Mouse (Mus musculus): ENCODE results near the gene Cacna1b. TPM values are rescaled to one million over a fixed set of nuclear protein-coding genes. Genes with fewer than 3 reads are reported as not detected.

Gene Cacna1b
- polyA plus RNA-seq, 1 experiment, result not detected

DNA sequence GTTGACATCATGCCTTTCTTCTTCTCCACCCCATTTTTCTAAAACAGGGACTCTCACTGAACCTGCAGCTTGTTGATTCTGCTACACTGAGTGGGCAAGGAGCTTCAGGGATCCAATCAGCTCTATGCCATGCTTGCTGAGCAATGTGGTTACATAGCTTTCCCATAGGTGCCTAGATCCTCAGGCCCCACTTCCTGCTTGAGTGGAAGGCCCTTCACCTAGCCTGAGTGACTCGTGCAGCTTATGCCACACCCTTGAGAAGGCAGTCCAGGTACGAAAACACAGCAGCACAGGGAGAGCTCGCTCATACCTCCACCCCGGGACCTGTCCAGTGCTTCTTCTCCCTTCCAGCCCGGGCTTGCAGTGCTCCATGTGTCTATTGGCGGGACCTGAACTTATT lies 129.3 kb downstream of the Cacna1b start:
- TF ChIP-seq GATA1 (IDR thresholded peaks at IDR 0.05; ENCODE audit: low read length), result no peak

DNA sequence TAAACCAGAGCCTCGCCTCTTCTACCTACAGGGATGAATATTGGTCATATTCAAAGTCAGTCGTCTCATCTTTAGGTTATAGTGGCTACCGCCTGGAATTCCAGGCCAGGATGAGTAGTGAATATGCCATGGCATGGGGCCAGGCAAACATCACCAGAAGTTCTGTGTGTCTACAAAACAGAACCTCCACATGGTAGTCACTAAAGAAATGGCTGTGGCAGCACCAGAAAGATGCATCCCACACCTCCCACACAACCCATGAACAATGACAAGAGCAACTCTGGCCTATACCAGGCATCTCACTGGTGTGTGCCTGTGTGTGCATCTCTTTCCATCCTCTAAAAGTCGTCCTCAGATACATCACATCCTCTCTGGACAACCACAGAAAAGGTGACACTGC lies 145.8 kb downstream of the Cacna1b start:
- TF ChIP-seq GATA1 (IDR thresholded peaks at IDR 0.05; ENCODE audit: low read length), result no peak

- no peak for TF ChIP-seq GATA1 (IDR thresholded peaks at IDR 0.05; ENCODE audit: low read length)
Observed at GRCm38 (mm10) chr2:24609789-24610188, 153.2 kb downstream of the Cacna1b start.

GRCm38 (mm10) chr2:24608765-24609138 lies 154.2 kb downstream of the Cacna1b start:
- no peak for TF ChIP-seq GATA1 (IDR thresholded peaks at IDR 0.05; ENCODE audit: low read length)

- TF ChIP-seq GATA1 (IDR thresholded peaks at IDR 0.05; ENCODE audit: low read length), result no peak
Observed at GRCm38 (mm10) chr2:24607905-24608764, 154.8 kb downstream of the Cacna1b start.

- no peak for TF ChIP-seq GATA1 (IDR thresholded peaks at IDR 0.05; ENCODE audit: low read length)
Observed at GRCm38 (mm10) chr2:24606531-24606930, 156.4 kb downstream of the Cacna1b start.

DNA sequence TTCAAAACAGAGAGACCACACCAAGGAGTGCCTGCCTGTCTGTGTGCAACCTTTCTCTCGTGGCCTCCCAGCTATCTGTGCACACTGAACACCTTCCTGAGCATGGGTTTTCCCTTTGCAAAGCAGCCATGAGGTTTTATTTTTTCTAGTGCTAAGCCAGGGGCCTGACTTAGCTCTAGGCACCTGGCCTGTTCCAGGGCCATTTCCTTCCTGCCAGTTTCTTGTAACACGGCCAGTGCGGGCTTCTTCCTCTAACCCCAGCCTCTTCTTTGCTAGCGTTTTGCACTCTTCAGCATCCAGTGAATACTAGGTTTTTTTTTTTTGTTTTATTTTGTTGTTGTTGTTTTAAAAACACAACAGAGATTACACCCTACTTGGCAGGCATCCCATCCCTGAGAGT lies 157.9 kb downstream of the Cacna1b start:
- no peak for TF ChIP-seq GATA1 (IDR thresholded peaks at IDR 0.05; ENCODE audit: low read length)

DNA sequence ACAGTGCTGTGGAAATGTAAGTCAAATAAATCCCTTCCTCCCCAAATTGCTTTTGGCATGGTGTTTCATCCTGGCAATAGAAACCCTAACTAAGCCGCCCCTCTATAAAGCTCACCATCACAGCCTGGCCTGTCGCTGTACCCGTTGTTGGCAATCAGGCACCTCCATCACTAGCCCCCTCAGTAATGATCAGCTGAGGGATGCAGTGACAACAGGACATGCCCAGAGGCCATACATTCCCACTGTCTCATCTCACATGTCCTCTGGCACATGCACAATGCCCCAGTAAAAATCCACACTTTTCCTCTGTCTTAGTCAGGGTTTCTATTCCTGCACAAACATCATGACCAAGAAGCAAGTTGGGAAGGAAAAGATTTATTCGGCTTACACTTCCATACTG lies 173.5 kb downstream of the Cacna1b start:
- TF ChIP-seq GATA1 (IDR thresholded peaks at IDR 0.05; ENCODE audit: low read length), result no peak

- TF ChIP-seq GATA1 (IDR thresholded peaks at IDR 0.05; ENCODE audit: low read length), result no peak
Observed at GRCm38 (mm10) chr2:24587999-24588398, 175.0 kb downstream of the Cacna1b start.

- no peak for TF ChIP-seq GATA1 (IDR thresholded peaks at IDR 0.05; ENCODE audit: low read length)
Observed at GRCm38 (mm10) chr2:24574616-24575015, 188.3 kb downstream of the Cacna1b start.

DNA sequence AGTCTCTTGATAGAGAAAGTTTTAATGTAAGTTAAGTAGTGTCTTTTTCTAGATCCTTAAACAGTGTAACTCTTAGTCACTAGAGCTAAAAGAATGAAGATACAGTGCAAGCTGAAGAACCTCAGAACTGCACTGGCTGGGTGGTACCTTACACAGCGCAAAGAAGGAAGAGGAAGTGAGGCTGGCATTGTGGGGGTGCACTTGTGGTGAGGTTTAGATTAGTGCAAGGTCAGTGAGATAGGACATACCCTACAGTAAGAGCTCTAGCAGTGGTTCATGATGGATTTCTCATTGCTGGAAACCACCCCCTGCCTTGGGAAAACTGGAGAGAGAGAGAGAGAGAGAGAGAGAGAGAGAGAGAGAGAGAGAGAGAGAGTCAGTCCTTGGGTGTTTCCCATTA lies 192.0 kb downstream of the Cacna1b start:
- no peak for TF ChIP-seq GATA1 (IDR thresholded peaks at IDR 0.05; ENCODE audit: low read length)

DNA sequence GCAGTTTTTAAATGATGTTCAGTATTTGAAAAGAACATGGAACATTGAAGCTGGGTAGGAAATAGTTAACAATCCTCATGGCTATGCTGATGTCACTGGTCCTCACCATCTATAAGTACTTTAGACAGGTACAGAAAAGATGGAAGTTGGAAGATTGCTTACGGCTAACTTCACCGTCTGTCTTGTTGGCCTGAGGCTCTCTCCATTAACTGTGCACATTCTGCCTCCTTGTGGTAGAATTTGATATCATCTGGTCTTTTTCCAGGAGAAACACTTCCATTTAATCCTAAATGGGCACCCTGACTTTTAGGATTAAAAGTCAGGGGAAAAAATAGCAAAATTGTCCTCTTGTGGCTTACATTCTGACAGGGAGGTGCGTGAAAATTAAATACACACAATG lies 194.4 kb downstream of the Cacna1b start:
- no peak for TF ChIP-seq GATA1 (IDR thresholded peaks at IDR 0.05; ENCODE audit: low read length)

GRCm38 (mm10) chr2:24562547-24563290 lies 200.2 kb downstream of the Cacna1b start:
- no peak for TF ChIP-seq GATA1 (IDR thresholded peaks at IDR 0.05; ENCODE audit: low read length)

GRCm38 (mm10) chr2:24561946-24562345 lies 201.0 kb downstream of the Cacna1b start:
- no peak for TF ChIP-seq GATA1 (IDR thresholded peaks at IDR 0.05; ENCODE audit: low read length)

DNA sequence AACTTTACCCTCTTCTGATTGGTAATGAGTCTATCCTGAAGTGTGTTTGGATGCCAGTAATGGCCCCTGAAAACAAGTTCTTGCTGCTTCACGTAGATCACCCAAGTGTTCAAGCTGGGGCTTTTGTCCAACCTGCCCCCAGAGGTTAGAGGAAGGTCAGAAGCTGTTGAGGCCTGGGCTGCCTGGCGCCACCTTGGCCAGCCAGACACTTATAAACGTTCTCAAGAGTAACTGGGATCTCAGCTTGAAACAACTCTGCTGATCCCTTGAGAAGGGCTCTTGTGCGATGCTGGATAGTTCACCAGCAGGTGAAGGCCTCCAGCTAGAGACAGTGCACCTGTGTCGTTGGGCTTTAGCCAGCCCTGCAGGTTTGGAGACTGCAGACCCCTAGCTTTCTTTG lies 202.8 kb downstream of the Cacna1b start:
- no peak for TF ChIP-seq GATA1 (IDR thresholded peaks at IDR 0.05; ENCODE audit: low read length)

DNA sequence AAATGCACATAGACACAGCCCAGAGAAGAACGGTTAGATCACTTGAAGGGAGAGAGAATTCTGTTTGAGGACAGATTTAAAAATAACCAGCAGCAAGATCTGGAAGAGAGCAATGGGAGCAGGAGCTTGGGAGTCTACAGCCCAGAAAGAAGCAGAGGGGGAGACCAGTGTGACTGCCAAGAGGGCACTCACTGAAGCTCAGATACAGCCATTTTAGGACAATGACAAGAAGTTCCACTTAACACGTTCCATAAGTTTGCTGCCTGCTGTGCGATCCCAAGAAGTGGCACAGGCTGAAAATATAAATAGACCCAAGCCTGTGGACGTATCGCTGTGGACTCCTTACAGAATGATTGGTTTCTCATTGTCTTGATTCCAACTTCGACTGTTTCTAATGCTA lies 206.6 kb downstream of the Cacna1b start:
- no peak for TF ChIP-seq GATA1 (IDR thresholded peaks at IDR 0.05; ENCODE audit: low read length)

DNA sequence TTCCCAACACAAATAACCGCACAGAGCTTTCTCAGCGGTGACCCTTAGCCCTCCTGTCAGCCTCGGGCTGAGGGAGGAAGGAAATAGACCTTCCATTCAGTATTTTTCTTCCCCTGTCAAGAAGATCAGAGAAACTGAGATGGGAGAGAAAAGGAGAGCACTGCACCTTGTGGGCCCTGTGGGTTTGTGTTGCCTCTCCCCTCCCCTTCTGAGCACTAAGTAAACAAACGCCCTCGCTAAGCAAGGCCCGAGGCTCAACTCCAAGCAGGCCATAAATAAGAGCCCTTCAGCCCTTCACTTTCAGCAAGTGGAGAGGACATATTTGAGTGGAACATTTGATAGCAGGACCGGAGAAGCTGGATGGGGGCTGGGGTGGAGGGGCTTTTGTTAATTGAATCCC lies 209.0 kb downstream of the Cacna1b start:
- TF ChIP-seq GATA1 (IDR thresholded peaks at IDR 0.05; ENCODE audit: low read length), result no peak

Other genes starting within 250 kb of the Cacna1b start
- gene Ehmt1, start 156.5 kb upstream of the Cacna1b start, polyA plus RNA-seq (2012), result 59.4 and 65.7 TPM in 2 replicates
- gene Arrdc1, start 172.1 kb upstream of the Cacna1b start, polyA plus RNA-seq (2012), result 28.2 and 39.2 TPM in 2 replicates
- 16.5 and 19.4 TPM in 2 replicates for gene Zmynd19, start 186.6 kb upstream of the Cacna1b start, polyA plus RNA-seq (2012)
- 18.6 and 22.4 TPM in 2 replicates for gene Dph7, start 199.2 kb upstream of the Cacna1b start, polyA plus RNA-seq (2012)
- gene Mrpl41, start 211.9 kb upstream of the Cacna1b start, polyA plus RNA-seq (2012), result 27.3 and 76.2 TPM in 2 replicates
- 4.0 TPM in 2 replicates for gene Pnpla7, start 212.9 kb upstream of the Cacna1b start, polyA plus RNA-seq (2012)

All from G1E-ER4 (cell line).